Mouse (Mus musculus) cortical plate, adult 2 months (tissue): ENCODE measurements at regions not wholly inside any gene's neighbourhood (a gene's known extent, or its start where the extent isn't known, plus 50 kb on each side); places are given as distances from the start of the nearest gene placed in this dataset.

Experiments
- H3K27ac ChIP-seq: fragments of 200-500 bp; 2 replicates; pipeline ENCODE4 v1.5.1; 2012; ENCODE audit warnings: low read length, control low read depth, inconsistent platforms; ENCODE audit not compliant: insufficient read depth
- H3K4me1 ChIP-seq: fragments of 200-500 bp; 2 replicates; pipeline ENCODE4 v1.6.1; 2011; ENCODE audit warnings: low read length; ENCODE audit not compliant: control insufficient read depth, insufficient read depth
- H3K4me3 ChIP-seq: fragments of 200-500 bp; 2 replicates; pipeline ENCODE4 v1.5.1; 2011; ENCODE audit warnings: mild to moderate bottlenecking, low read length, control low read depth; ENCODE audit not compliant: insufficient read depth
- CTCF ChIP-seq: fragments of 200-500 bp; IDR thresholded peaks from 2 replicates; pipeline ENCODE4 v1.5.1; 2011; ENCODE audit warnings: mild to moderate bottlenecking, control low read depth, low read length; ENCODE audit not compliant: insufficient read depth; ENCODE audit errors: extremely low read depth
- POLR2A ChIP-seq: fragments of 200-500 bp; IDR thresholded peaks from 2 replicates; pipeline ENCODE4 v1.6.1; 2011; ENCODE audit warnings: mild to moderate bottlenecking, low read length, control low read depth; ENCODE audit not compliant: insufficient read depth; ENCODE audit errors: extremely low read depth

DNA sequence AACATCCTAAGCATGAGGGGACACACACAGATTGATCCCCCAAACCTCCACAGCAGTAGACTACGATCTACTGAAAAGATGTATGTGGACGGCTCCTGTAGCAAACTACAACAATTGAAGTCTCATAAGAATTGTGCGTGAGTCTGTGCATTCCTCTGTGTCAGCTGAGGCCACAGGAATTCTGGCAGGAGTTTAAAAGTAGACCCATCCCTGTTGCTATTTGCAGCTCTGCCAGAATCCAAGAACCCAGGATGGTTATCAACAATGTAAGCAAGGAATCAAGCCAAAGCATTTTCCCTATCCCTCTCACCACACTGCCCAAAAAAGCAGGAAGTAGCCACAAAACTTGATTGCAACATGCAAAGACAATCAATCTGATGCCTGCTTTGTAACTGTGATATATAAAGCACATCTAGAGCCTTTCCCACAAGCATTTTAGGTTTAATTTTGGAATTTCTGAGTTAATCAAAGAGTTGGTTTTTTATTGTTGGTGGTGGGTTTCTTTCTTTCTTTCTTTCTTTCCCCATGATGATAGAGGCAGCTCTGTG lies 256.3 kb upstream of the Tbl1xr1 start:
- no peak overlapping the region for H3K27ac ChIP-seq
- TF ChIP-seq POLR2A (no peak), CTCF (no peak)
- peaks cover 4% of the 10 kb centered on the region; the same call in 1 of the 2 replicates for H3K4me1 ChIP-seq
- no peak overlapping the region for H3K4me3 ChIP-seq

GRCm38 (mm10) chr3:21822675-21823074 lies 253.8 kb upstream of the Tbl1xr1 start:
- H3K4me1 ChIP-seq = peaks cover 4% of the 10 kb centered on the region; the same call in 1 of the 2 replicates
- H3K4me3 ChIP-seq = no peak overlapping the region
- TF ChIP-seq CTCF (no peak), POLR2A (no peak)
- no peak overlapping the region for H3K27ac ChIP-seq

DNA sequence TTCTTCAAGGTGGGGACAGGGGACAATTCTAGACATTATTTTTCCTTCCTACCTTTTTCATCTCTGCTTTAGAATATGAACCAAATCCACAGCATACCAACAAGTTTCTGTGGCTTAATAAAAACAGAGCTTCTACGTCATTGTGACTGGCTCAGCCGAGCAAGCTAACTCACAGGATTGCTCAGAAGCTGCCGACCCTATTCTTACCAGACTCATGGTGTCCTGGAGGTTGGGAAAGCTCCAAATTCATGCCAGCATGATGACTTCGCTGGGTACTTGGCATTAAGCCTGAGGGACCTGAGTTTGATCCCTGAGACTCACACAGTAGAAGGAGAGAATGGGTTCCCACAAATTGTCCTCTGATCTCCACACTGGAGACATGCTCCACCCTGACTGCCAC lies 253.1 kb upstream of the Tbl1xr1 start:
- Histone ChIP-seq H3K4me1 (peaks cover 4% of the 10 kb centered on the region; the same call in 1 of the 2 replicates), H3K27ac (no peak overlapping the region), H3K4me3 (no peak overlapping the region)
- TF ChIP-seq POLR2A (no peak), CTCF (no peak)

DNA sequence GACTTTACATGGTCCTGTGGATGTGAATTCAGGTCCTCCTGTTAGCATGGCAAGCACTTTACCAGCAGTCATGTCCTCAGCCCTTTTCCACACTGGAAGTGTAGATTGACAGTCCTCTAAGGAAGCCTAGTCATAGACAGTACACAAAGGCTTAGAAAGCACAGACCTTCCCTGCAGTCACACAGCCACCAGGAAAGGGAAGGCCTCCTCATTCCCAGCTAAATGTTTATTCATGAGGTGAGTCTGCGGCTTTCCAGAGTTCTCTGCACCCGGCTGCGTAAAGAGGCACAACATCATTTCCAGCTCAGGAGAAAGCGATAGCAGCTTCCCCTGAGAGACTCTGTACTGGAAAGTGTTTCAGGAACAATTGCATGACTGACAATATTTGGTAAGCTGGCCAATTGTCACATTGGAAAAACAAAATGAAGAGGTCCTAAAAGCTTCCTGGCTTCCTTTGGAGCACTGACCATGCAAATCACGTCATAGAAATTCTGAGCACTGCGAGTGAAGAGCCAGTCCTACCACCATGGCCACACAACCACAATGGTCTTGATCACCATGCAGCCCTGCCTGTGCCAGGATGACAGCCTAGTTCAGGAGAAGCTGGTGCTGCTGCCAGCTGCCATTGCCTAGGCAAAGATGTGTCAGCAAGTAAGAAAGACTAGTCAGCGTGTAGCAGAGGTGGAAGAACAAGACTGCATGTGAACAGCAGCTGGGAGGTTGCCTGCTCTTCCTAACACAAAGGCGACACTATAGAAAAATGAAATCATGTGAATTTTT lies 252.2 kb upstream of the Tbl1xr1 start:
- Histone ChIP-seq H3K27ac (no peak overlapping the region), H3K4me1 (peaks cover 4% of the 10 kb centered on the region; the same call in 1 of the 2 replicates), H3K4me3 (no peak overlapping the region)
- TF ChIP-seq POLR2A = no peak
- no peak for TF ChIP-seq CTCF

DNA sequence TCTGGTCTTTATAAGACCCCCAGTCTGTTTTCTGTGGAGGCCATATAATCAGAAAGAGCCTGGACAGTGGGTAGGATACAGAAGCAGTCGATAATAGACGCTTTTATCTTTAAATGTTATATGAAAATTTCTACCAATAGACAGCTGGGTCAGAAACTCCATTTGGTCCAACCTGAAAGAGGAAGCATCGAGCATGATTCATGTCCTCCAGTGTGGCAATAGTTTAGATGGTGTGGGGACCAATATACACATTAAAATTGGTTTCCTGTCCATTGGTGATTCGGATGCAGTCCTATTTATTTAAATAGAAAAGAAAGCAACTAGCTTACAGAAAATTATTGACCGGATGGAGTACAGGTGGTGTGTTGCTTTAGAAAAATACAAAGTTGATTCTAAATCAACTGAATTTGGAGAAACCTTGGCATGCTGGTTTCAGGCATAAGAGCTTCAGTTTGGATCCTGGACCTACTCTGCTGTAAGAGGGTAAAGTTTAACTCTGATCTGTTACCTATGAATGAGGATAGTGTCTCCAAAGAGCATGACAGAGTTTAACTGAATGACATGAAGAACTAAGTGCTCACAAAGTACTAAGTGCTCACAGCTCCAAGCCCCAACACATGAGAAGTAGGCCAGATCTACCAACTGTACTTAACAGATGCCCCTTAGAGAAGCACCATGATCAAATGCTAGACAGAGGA lies 251.4 kb upstream of the Tbl1xr1 start:
- peaks cover 4% of the 10 kb centered on the region; the same call in 1 of the 2 replicates for H3K4me1 ChIP-seq
- H3K4me3 ChIP-seq = no peak overlapping the region
- no peak overlapping the region for H3K27ac ChIP-seq
- no peak for TF ChIP-seq POLR2A
- TF ChIP-seq CTCF = no peak

GRCm38 (mm10) chr3:21827656-21828055 lies 248.8 kb upstream of the Tbl1xr1 start:
- Histone ChIP-seq H3K4me3 (no peak overlapping the region), H3K4me1 (peaks cover 4% of the 10 kb centered on the region; the same call in 1 of the 2 replicates), H3K27ac (no peak overlapping the region)
- no peak for TF ChIP-seq CTCF
- no peak for TF ChIP-seq POLR2A

GRCm38 (mm10) chr3:21833111-21833510 lies 243.3 kb upstream of the Tbl1xr1 start:
- no peaks in the 10 kb centered on the region for H3K4me1 ChIP-seq
- H3K27ac ChIP-seq = no peak overlapping the region
- TF ChIP-seq CTCF (no peak), POLR2A (no peak)
- no peak overlapping the region for H3K4me3 ChIP-seq

GRCm38 (mm10) chr3:21835526-21835925 lies 240.9 kb upstream of the Tbl1xr1 start:
- Histone ChIP-seq H3K27ac (no peak overlapping the region), H3K4me3 (no peak overlapping the region), H3K4me1 (no peaks in the 10 kb centered on the region)
- TF ChIP-seq POLR2A (no peak), CTCF (no peak)

DNA sequence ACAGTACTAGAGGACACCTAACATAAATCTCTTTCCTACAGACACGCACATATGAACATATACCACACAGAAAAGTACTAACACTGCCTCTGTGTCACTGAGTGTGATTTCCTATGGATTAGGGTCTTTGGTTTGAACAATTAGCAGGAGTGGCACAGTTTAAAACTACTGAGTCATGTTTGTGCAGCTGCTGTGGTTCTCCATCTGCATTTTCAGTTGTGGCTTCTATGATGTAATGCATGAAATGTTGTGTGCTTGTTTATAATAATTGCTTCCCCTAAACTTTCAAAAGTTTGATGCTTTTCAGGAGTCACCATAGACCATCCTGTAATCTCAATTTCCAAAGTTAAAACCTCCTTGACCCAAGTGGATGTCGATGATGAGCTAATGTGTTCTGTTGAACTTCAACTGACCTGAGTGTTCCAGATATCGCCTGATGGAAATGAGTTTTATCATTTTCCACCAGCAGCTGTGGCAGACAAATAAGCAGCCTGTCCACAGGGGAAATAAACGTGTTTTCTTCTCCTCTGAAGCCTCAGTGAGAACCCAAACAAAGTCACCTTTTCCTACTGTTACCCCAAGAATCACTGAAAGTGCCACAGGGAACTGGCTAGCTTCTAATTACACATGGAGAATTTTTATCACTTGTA lies 239.0 kb upstream of the Tbl1xr1 start:
- Histone ChIP-seq H3K27ac (no peak overlapping the region), H3K4me3 (no peak overlapping the region), H3K4me1 (no peaks in the 10 kb centered on the region)
- TF ChIP-seq POLR2A = no peak
- no peak for TF ChIP-seq CTCF
